Mouse (Mus musculus) liver, embryonic 18 days (tissue): ENCODE data around the gene Krtap28-13. TPM values are rescaled to one million over a fixed set of nuclear protein-coding genes. Genes with fewer than 3 reads are reported as not detected.

ENCODE experiments used
- polyA plus RNA-seq: library from polyadenylated mRNA; depleted of rRNA; stranded (reverse); fragments of >200 nt; gene quantifications from 2 replicates; pipeline ENCODE4 v1.2.3, GENCODE M21; 2012; rRNA removed

Gene Krtap28-13
- polyA plus RNA-seq, result 0.07 TPM in 1 of 2 replicates, not detected in the other

GRCm38 (mm10) chr1:83060643-83061042, at the start of gene Krtap28-13:
TSS of gene Krtap28-13 (plus strand) at chr1:83060930.

DNA sequence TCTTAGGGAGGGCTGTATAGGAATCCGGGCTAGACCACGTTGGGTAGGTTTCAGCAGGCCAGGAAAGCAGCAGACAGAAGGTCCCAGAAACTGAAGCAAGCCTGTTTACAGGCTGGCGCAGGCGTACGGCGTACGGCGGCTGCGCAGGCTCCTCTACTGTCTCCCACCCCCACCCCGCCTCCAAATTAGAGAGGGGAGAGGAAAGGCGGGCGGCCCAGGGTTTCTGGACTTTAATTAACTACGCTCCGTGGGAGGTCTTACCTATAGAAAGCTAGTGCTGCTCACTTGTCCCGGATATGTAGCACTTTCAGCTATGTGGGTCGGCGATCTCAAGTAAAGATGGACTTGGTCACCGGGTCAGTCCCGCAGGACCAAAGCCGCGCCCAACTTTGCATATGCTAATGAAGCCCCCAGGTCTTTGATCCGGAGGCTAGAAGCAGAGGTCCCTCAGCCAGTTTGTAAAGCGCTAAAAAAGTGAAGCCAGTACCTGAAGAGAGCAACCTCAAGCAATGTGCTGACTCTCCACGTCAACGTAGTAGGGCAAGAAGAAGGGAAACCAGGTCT, 22.5 kb upstream of the Krtap28-13 start, which contains the start of gene Slc19a3:
Gene Slc19a3 (minus strand): TSS at position 340 of the 564 bp plus-strand sequence.

GRCm38 (mm10) chr1:83042380-83042779, 18.4 kb upstream of the Krtap28-13 start, which contains the start of gene Krtap28-10:
TSS of gene Krtap28-10 (minus strand) at chr1:83042480.

DNA sequence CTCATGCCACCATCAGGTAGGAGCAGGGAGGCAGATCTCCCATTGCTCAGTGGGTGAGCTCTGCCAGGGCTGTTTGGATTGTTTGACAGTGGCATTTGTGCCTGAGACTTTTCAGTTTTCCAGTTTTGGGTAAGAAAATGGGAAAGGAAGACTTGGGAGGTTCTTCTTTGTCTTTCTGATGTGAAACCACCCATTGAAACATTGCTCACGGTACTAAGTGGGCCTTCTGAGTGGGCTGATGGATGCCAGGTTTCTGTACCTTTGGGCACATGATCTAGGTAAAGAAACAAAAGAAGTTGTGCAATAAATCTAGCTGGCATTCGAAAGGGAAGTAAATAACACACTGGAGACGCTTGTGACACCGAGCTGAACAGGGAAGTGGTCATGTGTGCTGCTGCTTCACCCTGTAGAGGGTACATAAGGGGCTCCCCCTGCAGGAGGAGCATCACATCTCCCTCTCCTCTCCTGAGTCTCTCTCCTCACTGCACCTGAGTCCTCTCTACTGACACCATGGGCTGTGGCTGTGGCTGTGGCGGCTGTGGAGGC, 15.8 kb upstream of the Krtap28-13 start, which contains the start of gene Gm47969:
Gene Gm47969 (plus strand): TSS at position 51 of the 546 bp plus-strand sequence.

GRCm38 (mm10) chr1:83059278-83059677, 1.5 kb upstream of the Krtap28-13 start, which contains the start of gene A030005K14Rik:
TSS of gene A030005K14Rik (minus strand) at chr1:83059378.

Other genes starting within 250 kb of the Krtap28-13 start
- gene Agfg1, start 221.4 kb upstream of the Krtap28-13 start, polyA plus RNA-seq, result 23.7 and 25.0 TPM in 2 replicates
- gene A030005L19Rik, start 147.6 kb upstream of the Krtap28-13 start, polyA plus RNA-seq, result 0.78 and 0.95 TPM in 2 replicates
- gene A030014E15Rik, start 136.0 kb upstream of the Krtap28-13 start, polyA plus RNA-seq, result 0.04 and 0.09 TPM in 2 replicates
- gene Gm6217, start 129.5 kb upstream of the Krtap28-13 start, polyA plus RNA-seq, result not detected in 2 replicates
- gene A030003K21Rik, start 117.5 kb upstream of the Krtap28-13 start, polyA plus RNA-seq, result not detected in 2 replicates
- not detected in 2 replicates for gene Gm7544, start 104.9 kb upstream of the Krtap28-13 start, polyA plus RNA-seq
- not detected in 2 replicates for gene Gm47955, start 100.6 kb upstream of the Krtap28-13 start, polyA plus RNA-seq
- gene Gm47959, start 60.4 kb upstream of the Krtap28-13 start, polyA plus RNA-seq, result not detected in 2 replicates
- 0.10 and 0.13 TPM in 2 replicates for gene Slc19a3, start 22.5 kb upstream of the Krtap28-13 start, polyA plus RNA-seq
- not detected in 2 replicates for gene Krtap28-10, start 18.4 kb upstream of the Krtap28-13 start, polyA plus RNA-seq
- not detected in 2 replicates for gene Gm47969, start 16.0 kb upstream of the Krtap28-13 start, polyA plus RNA-seq
- gene A030005K14Rik, start 1.6 kb upstream of the Krtap28-13 start, polyA plus RNA-seq, result not detected in 2 replicates
- 0.16 and 0.19 TPM in 2 replicates for gene Ccl20, start 55.8 kb downstream of the Krtap28-13 start, polyA plus RNA-seq
- 0.03 TPM in 1 of 2 replicates, not detected in the other for gene Daw1, start 98.8 kb downstream of the Krtap28-13 start, polyA plus RNA-seq